In the genomic region with DNA sequence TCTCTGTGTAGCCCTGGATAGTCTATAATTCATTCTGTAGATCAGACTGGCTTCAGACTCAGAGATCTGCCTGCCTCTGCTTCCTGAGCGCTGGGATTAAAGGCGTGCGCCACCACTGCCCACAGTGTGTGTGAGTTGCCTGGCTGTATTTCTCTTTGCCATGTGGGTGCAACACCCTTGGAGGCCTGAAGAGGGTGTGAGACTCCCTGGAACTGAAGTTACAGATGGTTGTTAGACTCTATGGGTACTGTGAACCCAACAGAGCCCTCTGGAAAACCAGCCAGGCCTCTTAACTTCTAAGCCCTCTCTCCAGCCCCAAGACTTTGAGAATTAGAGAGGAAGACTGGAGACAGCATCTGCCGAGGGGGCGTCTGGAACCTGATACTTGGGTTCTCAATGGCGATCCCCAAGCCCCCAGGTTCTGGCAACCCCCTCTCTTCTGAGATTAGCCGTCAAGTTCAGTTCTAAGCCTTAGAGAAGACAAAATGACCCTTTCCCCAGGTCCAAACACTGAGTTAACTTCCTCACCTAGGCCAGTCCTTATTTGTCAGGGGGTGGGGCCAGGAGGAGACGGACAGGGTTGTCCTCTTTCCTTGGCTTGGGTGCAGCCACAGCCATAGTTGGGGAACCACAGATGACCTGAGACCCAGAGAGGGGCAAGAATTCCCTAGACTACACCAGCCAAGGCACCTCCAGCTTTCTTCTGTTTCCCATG, we compare ENCODE assay signal across 27 mouse cellular contexts. TPM values are rescaled to one million over a fixed set of nuclear protein-coding genes. Genes with fewer than 3 reads are reported as not detected.
A peak's percentile ranks its signal among the peaks of the same experiment; 100 is the strongest.
DNase-seq lines count a peak whose midpoint lies in the region; ATAC-seq and TF ChIP-seq lines count a peak whose summit lies in the region.
"Had no signal": no experiment of that assay in that cellular context is flagged by ENCODE, and none has a peak within 500 bp of the region (broad histone marks: within the 10 kb centered on the region; RNA-seq: fewer than 3 reads in every experiment).

No protein-coding gene starts in this region.

- no peak overlapping the region for H3K27ac ChIP-seq in intestine, postnatal 0 days (ENCODE audit: low read depth, low read length)
- no peak overlapping the region for H3K27ac ChIP-seq in intestine, embryonic 16.5 days (ENCODE audit: low read length)
- H3K27ac ChIP-seq in midbrain, embryonic 11.5 days (ENCODE audit: low read depth, low read length) = no peak overlapping the region
- H3K27ac ChIP-seq in midbrain, postnatal 0 days (ENCODE audit: low read depth, low read length) = no peak overlapping the region
- H3K27ac ChIP-seq: forebrain, embryonic 12.5 days; hindbrain, embryonic 13.5 days; liver, embryonic 12.5 days; lung, embryonic 15.5 days; midbrain, embryonic 12.5 days; neural tube, embryonic 13.5 days had no signal

- no peak overlapping the region for H3K4me2 ChIP-seq in intestine, postnatal 0 days (replicated peaks; ENCODE audit: low read depth)
- H3K4me2 ChIP-seq in intestine, embryonic 16.5 days (ENCODE audit: low read depth, low read length) = no peak overlapping the region
- no peak overlapping the region for H3K4me2 ChIP-seq in midbrain, embryonic 11.5 days
- H3K4me2 ChIP-seq in midbrain, postnatal 0 days (ENCODE audit: low read depth, low read length, poor library complexity, severe bottlenecking) = no peak overlapping the region
- H3K4me2 ChIP-seq: forebrain, embryonic 12.5 days; heart, embryonic 11.5 days; hindbrain, embryonic 13.5 days; lung, embryonic 15.5 days; midbrain, embryonic 12.5 days; neural tube, embryonic 13.5 days had no signal

- no peaks in the 10 kb centered on the region for H3K27me3 ChIP-seq in intestine, postnatal 0 days (replicated peaks; ENCODE audit: control insufficient read depth, insufficient read depth, low read length)
- H3K27me3 ChIP-seq in intestine, embryonic 16.5 days (replicated peaks; ENCODE audit: control insufficient read depth, insufficient read depth, low read length) = no peaks in the 10 kb centered on the region
- no peaks in the 10 kb centered on the region for H3K27me3 ChIP-seq in midbrain, embryonic 11.5 days (ENCODE audit: control insufficient read depth, insufficient read depth, low read length)
- H3K27me3 ChIP-seq in midbrain, postnatal 0 days (ENCODE audit: insufficient read depth, low read length) = no peaks in the 10 kb centered on the region
- H3K27me3 ChIP-seq: hindbrain, embryonic 13.5 days; lung, embryonic 15.5 days had no signal

- H3K4me1 ChIP-seq in intestine, postnatal 0 days (replicated peaks; ENCODE audit: control insufficient read depth, insufficient read depth, low read length) = 0 out of 2 replicates have a peak, but pooled peaks cover 2% of the 10 kb centered on the region
- peaks cover 5% of the 10 kb centered on the region; the same call in 1 of the 2 replicates for H3K4me1 ChIP-seq in intestine, embryonic 16.5 days (ENCODE audit: control insufficient read depth, insufficient read depth, low read length)
- no peaks in the 10 kb centered on the region for H3K4me1 ChIP-seq in midbrain, embryonic 11.5 days (ENCODE audit: control insufficient read depth, insufficient read depth, low read length)
- no peaks in the 10 kb centered on the region for H3K4me1 ChIP-seq in midbrain, postnatal 0 days (ENCODE audit: insufficient read depth, low read length)
- H3K4me1 ChIP-seq: liver, embryonic 12.5 days had no signal

- no peak overlapping the region for H3K9ac ChIP-seq in intestine, postnatal 0 days (ENCODE audit: low read depth, low read length)
- no peak overlapping the region for H3K9ac ChIP-seq in intestine, embryonic 16.5 days (ENCODE audit: low read depth, low read length)
- no peak overlapping the region for H3K9ac ChIP-seq in midbrain, embryonic 11.5 days (ENCODE audit: low read length)
- H3K9ac ChIP-seq in midbrain, postnatal 0 days (replicated peaks; ENCODE audit: low read length, poor library complexity, severe bottlenecking) = no peak overlapping the region
- H3K9ac ChIP-seq: forebrain, embryonic 12.5 days; hindbrain, embryonic 13.5 days; liver, embryonic 12.5 days; lung, embryonic 15.5 days; midbrain, embryonic 12.5 days; neural tube, embryonic 13.5 days had no signal

- WGBS in intestine, postnatal 0 days = 91% methylated on average over 8 of the region's 8 CpGs
- WGBS in intestine, embryonic 16.5 days = 96% methylated on average over 8 of the region's 8 CpGs
- WGBS in midbrain, embryonic 11.5 days = 93% methylated on average over 8 of the region's 8 CpGs
- 95% methylated on average over 8 of the region's 8 CpGs for WGBS in midbrain, postnatal 0 days

- H3K4me3 ChIP-seq in intestine, postnatal 0 days (ENCODE audit: low read depth, low read length) = no peak overlapping the region
- H3K4me3 ChIP-seq in intestine, embryonic 16.5 days (ENCODE audit: low read length) = no peak overlapping the region
- no peak overlapping the region for H3K4me3 ChIP-seq in midbrain, embryonic 11.5 days (ENCODE audit: low read depth, low read length)
- H3K4me3 ChIP-seq in midbrain, postnatal 0 days (ENCODE audit: low read depth, low read length) = no peak overlapping the region
- H3K4me3 ChIP-seq: forebrain, embryonic 12.5 days; hindbrain, embryonic 13.5 days; liver, embryonic 12.5 days; lung, embryonic 15.5 days; midbrain, embryonic 12.5 days; neural tube, embryonic 13.5 days had no signal

- no peaks in the 10 kb centered on the region for H3K9me3 ChIP-seq in intestine, postnatal 0 days (ENCODE audit: control insufficient read depth)
- H3K9me3 ChIP-seq in intestine, embryonic 16.5 days (ENCODE audit: control insufficient read depth, low read length) = no peaks in the 10 kb centered on the region
- no peaks in the 10 kb centered on the region for H3K9me3 ChIP-seq in midbrain, embryonic 11.5 days (ENCODE audit: control insufficient read depth, low read length)
- H3K9me3 ChIP-seq in midbrain, postnatal 0 days (ENCODE audit: low read length) = no peaks in the 10 kb centered on the region
- H3K9me3 ChIP-seq: forebrain, embryonic 12.5 days; hindbrain, embryonic 13.5 days; liver, embryonic 12.5 days; lung, embryonic 15.5 days; midbrain, embryonic 12.5 days; neural tube, embryonic 13.5 days had no signal

- peak; percentile 35 to 67 for DNase-seq in kidney, postnatal 25 days
- DNase-seq in kidney, postnatal 4 days = no peak
- DNase-seq in midbrain, embryonic 11.5 days (ENCODE audit: low spot score, missing footprints) = peak; percentile 69
- no peak for DNase-seq in midbrain, postnatal 0 days (ENCODE audit: low spot score)
- DNase-seq in spleen, postnatal 36 days (ENCODE audit: low spot score in 2 of 2) = no peak
- DNase-seq: adrenal gland, adult 8-10 months; cerebellum, adult 2 months; cerebellum, postnatal 14 days; gastrocnemius, postnatal 14 days; heart, adult 11 months; heart, postnatal 36 days; layer of hippocampus, postnatal 36 days; left cerebral cortex, postnatal 4 days; right cerebral cortex, postnatal 4 days; thymus, adult 2 months; thymus, postnatal 36 days had no signal

- H3K36me3 ChIP-seq in intestine, postnatal 0 days (ENCODE audit: control insufficient read depth, insufficient read depth) = no peaks in the 10 kb centered on the region
- H3K36me3 ChIP-seq in intestine, embryonic 16.5 days (ENCODE audit: control insufficient read depth, insufficient read depth, low read length) = no peaks in the 10 kb centered on the region
- no peaks in the 10 kb centered on the region for H3K36me3 ChIP-seq in midbrain, embryonic 11.5 days (ENCODE audit: control insufficient read depth, insufficient read depth, low read length)
- no peaks in the 10 kb centered on the region for H3K36me3 ChIP-seq in midbrain, postnatal 0 days (ENCODE audit: insufficient read depth, low read length)
- H3K36me3 ChIP-seq: forebrain, embryonic 12.5 days; hindbrain, embryonic 13.5 days; liver, embryonic 12.5 days; lung, embryonic 15.5 days; midbrain, embryonic 12.5 days; neural tube, embryonic 13.5 days had no signal

- ATAC-seq in intestine, postnatal 0 days = no peak
- ATAC-seq in intestine, embryonic 16.5 days = no peak
- no peak for ATAC-seq in midbrain, embryonic 11.5 days (ENCODE audit: low FRiP score)
- no peak for ATAC-seq in midbrain, postnatal 0 days (ENCODE audit: low FRiP score)
- ATAC-seq in erythroblast, adult 5-6 weeks (replicated peaks; ENCODE audit: low FRiP score, poor library complexity, severe bottlenecking) = no peak

- TF ChIP-seq CTCF in intestine, postnatal 0 days (IDR thresholded peaks at IDR 0.05; ENCODE audit: low read depth) = 0 out of 2 replicates have a peak, but pooled peaks have one; percentile 7
- no peak for TF ChIP-seq CTCF in midbrain, postnatal 0 days (IDR thresholded peaks at IDR 0.05)

RNA-seq across cellular contexts. Expression of a gene that starts 30.6 kb away (rescaled TPM):
- polyA plus RNA-seq in intestine, postnatal 0 days (2015; fragmentation: Nextera tagmentation; extraction: Ambion mirVana) = 6.8 and 10.4 TPM in 2 replicates
- 15.2 and 16.0 TPM in 2 replicates for polyA plus RNA-seq in intestine, embryonic 16.5 days (2015; fragmentation: Nextera tagmentation; extraction: Ambion mirVana)
- 6.2 and 7.4 TPM in 2 replicates for polyA plus RNA-seq in midbrain, embryonic 11.5 days (2014; fragmentation: Nextera tagmentation; extraction: Ambion mirVana)
- 162 and 220 TPM in 2 replicates for total RNA-seq in midbrain, postnatal 0 days (2014; rRNA removed)
- polyA plus RNA-seq in midbrain, postnatal 0 days (2015; fragmentation: Nextera tagmentation; extraction: Ambion mirVana) = 81.5 and 88.5 TPM in 2 replicates
- 5.8 and 8.6 TPM in 2 replicates for total RNA-seq in erythroblast, adult 5-6 weeks (2015; ENCODE audit: low replicate concordance)
- 6.0 and 7.1 TPM in 2 replicates for total RNA-seq in erythroblast, adult 5-6 weeks (2017; ENCODE audit: low replicate concordance)

RNA-seq across cellular contexts. Expression of a gene that starts 31.2 kb away (rescaled TPM):
- polyA plus RNA-seq in intestine, postnatal 0 days (2015; fragmentation: Nextera tagmentation; extraction: Ambion mirVana) = 436 and 450 TPM in 2 replicates
- 1,018 and 1,133 TPM in 2 replicates for polyA plus RNA-seq in intestine, embryonic 16.5 days (2015; fragmentation: Nextera tagmentation; extraction: Ambion mirVana)
- polyA plus RNA-seq in midbrain, embryonic 11.5 days (2014; fragmentation: Nextera tagmentation; extraction: Ambion mirVana) = 1,032 and 1,053 TPM in 2 replicates
- 511 and 632 TPM in 2 replicates for total RNA-seq in midbrain, postnatal 0 days (2014; rRNA removed)
- 500 and 515 TPM in 2 replicates for polyA plus RNA-seq in midbrain, postnatal 0 days (2015; fragmentation: Nextera tagmentation; extraction: Ambion mirVana)
- total RNA-seq in erythroblast, adult 5-6 weeks (2015; ENCODE audit: low replicate concordance) = 449 and 474 TPM in 2 replicates
- total RNA-seq in erythroblast, adult 5-6 weeks (2017; ENCODE audit: low replicate concordance) = 532 and 676 TPM in 2 replicates

RNA-seq across cellular contexts. Expression of a gene that starts 45.7 kb away (rescaled TPM):
- polyA plus RNA-seq in intestine, postnatal 0 days (2015; fragmentation: Nextera tagmentation; extraction: Ambion mirVana) = 6.9 and 7.1 TPM in 2 replicates
- 7.0 and 8.3 TPM in 2 replicates for polyA plus RNA-seq in intestine, embryonic 16.5 days (2015; fragmentation: Nextera tagmentation; extraction: Ambion mirVana)
- polyA plus RNA-seq in midbrain, embryonic 11.5 days (2014; fragmentation: Nextera tagmentation; extraction: Ambion mirVana) = 1.5 and 2.0 TPM in 2 replicates
- 20.5 and 24.4 TPM in 2 replicates for total RNA-seq in midbrain, postnatal 0 days (2014; rRNA removed)
- polyA plus RNA-seq in midbrain, postnatal 0 days (2015; fragmentation: Nextera tagmentation; extraction: Ambion mirVana) = 8.7 and 9.2 TPM in 2 replicates
- not detected in 2 replicates for total RNA-seq in erythroblast, adult 5-6 weeks (2015; ENCODE audit: low replicate concordance)
- 0.42 and 0.94 TPM in 2 replicates for total RNA-seq in erythroblast, adult 5-6 weeks (2017; ENCODE audit: low replicate concordance)
- total RNA-seq: megakaryocyte progenitor cell, adult 5-6 weeks had no signal

Comparison
In these comparisons a context has a peak if more than half of its experiments do, and no peak if none do; other contexts are left out.
1. DNase-seq: peak in kidney, postnatal 25 days (2 of 2) and midbrain, embryonic 11.5 days (single experiment); none in kidney, postnatal 4 days (0 of 2), midbrain, postnatal 0 days (single experiment) and spleen, postnatal 36 days (0 of 2).